ENCODE assay signal across 29 mouse cellular contexts in the genomic region with DNA sequence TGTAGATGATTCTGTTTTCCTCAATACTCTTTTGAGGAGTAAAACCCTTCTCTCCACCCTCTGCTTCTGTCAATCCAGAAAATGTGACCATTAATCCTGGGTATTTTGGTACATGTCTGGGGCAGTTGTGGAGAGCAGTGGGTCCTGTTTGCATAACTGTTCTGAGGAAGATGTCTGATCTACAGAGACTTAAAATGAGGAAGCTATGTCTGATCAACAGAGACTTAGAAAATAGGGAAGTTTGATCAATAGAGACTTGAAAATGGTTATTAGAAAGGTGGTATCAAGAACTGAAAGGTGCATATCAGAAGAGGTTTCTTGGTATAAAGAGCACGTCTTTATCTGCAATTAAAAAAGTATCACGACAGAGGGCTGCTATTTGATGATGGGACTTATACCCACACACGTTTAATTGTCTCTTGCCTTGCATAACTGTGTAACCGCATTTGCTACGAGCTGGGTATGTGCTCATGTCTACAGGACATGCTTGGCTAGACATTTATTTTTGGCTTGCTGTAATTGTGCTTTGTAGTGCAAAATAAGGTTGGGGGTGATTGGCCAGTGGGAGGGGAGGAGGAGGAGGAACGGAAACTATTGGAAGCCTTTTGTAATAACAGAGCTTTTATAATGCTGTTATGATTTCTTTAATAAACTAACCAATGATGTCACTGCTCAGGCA. TPM values are rescaled to one million over a fixed set of nuclear protein-coding genes. Genes with fewer than 3 reads are reported as not detected.
A peak's percentile ranks its signal among the peaks of the same experiment; 100 is the strongest.
DNase-seq lines count a peak whose midpoint lies in the region; ATAC-seq and TF ChIP-seq lines count a peak whose summit lies in the region.
"Had no signal": no experiment of that assay in that cellular context is flagged by ENCODE, and none has a peak within 500 bp of the region (broad histone marks: within the 10 kb centered on the region; RNA-seq: fewer than 3 reads in every experiment).

No protein-coding gene starts in this region.

- H3K27me3 ChIP-seq in lung, postnatal 0 days (replicated peaks; ENCODE audit: insufficient read depth, low read length) = no peaks in the 10 kb centered on the region
- H3K27me3 ChIP-seq in heart, embryonic 11.5 days (ENCODE audit: control insufficient read depth, insufficient read depth, low read length) = no peaks in the 10 kb centered on the region
- no peaks in the 10 kb centered on the region for H3K27me3 ChIP-seq in kidney, embryonic 14.5 days (ENCODE audit: control insufficient read depth, insufficient read depth, low read length)
- H3K27me3 ChIP-seq: forebrain, embryonic 15.5 days; hindbrain, embryonic 12.5 days; midbrain, embryonic 12.5 days; neural tube, embryonic 15.5 days; Patski; stomach, embryonic 15.5 days had no signal

- no peak for TF ChIP-seq EP300 in lung, postnatal 0 days (IDR thresholded peaks at IDR 0.05)

- no peak for TF ChIP-seq CTCF in lung, postnatal 0 days (IDR thresholded peaks at IDR 0.05)
- no peak for TF ChIP-seq CTCF in bone marrow, adult 2 months (IDR thresholded peaks at IDR 0.05; ENCODE audit: control insufficient read depth, insufficient read depth, low read length)

- peak; percentile 14 for DNase-seq in lung, postnatal 36 days
- no peak for DNase-seq in lung, postnatal 0 days (ENCODE audit: low spot score)
- DNase-seq in B cell, adult 2 months = peak; percentile 60 to 62
- no peak for DNase-seq in kidney, postnatal 36 days
- DNase-seq: cerebellum, adult 9-11 months; gastrocnemius, postnatal 25 days; heart, adult 2 months; lung, adult 2 months; lung, postnatal 4 days; thymus, postnatal 36 days had no signal

- no peak overlapping the region for H3K4me2 ChIP-seq in lung, postnatal 0 days (replicated peaks; ENCODE audit: low read depth, low read length)
- no peak overlapping the region for H3K4me2 ChIP-seq in heart, embryonic 11.5 days
- no peak overlapping the region for H3K4me2 ChIP-seq in kidney, embryonic 14.5 days (replicated peaks; ENCODE audit: low read depth, low read length)
- H3K4me2 ChIP-seq: forebrain, embryonic 15.5 days; hindbrain, embryonic 12.5 days; midbrain, embryonic 12.5 days; neural tube, embryonic 15.5 days; stomach, embryonic 15.5 days had no signal

- no peak overlapping the region for H3K9ac ChIP-seq in lung, postnatal 0 days (replicated peaks; ENCODE audit: low read depth)
- H3K9ac ChIP-seq in heart, embryonic 11.5 days (ENCODE audit: low read depth, low read length) = no peak overlapping the region
- no peak overlapping the region for H3K9ac ChIP-seq in kidney, embryonic 14.5 days (ENCODE audit: low read depth, low read length)
- H3K9ac ChIP-seq: forebrain, embryonic 15.5 days; hindbrain, embryonic 12.5 days; midbrain, embryonic 12.5 days; neural tube, embryonic 15.5 days; stomach, embryonic 15.5 days had no signal

- WGBS in lung, postnatal 0 days = 81% methylated on average over 6 of the region's 6 CpGs
- WGBS in bone marrow, adult 2 months = 42% methylated on average over 6 of the region's 6 CpGs
- 90% methylated on average over 6 of the region's 6 CpGs for WGBS in heart, embryonic 11.5 days (ENCODE audit: insufficient replicate concordance)
- WGBS in kidney, embryonic 14.5 days = 86% methylated on average over 6 of the region's 6 CpGs

- no peak overlapping the region for H3K27ac ChIP-seq in lung, postnatal 0 days (ENCODE audit: low read length)
- peak overlapping the region; percentile 58; the same call in 1 of the 2 replicates for H3K27ac ChIP-seq in bone marrow, adult 2 months (ENCODE audit: control insufficient read depth, insufficient read depth, low read depth, low read length, poor library complexity)
- H3K27ac ChIP-seq in heart, embryonic 11.5 days (ENCODE audit: low read depth, low read length) = no peak overlapping the region
- no peak overlapping the region for H3K27ac ChIP-seq in kidney, embryonic 14.5 days (ENCODE audit: low read depth, low read length)
- H3K27ac ChIP-seq: embryonic facial prominence, embryonic 10.5 days; forebrain, embryonic 15.5 days; heart, adult 2 months; hindbrain, embryonic 12.5 days; midbrain, embryonic 12.5 days; neural tube, embryonic 15.5 days; stomach, embryonic 15.5 days had no signal

- H3K4me3 ChIP-seq in lung, postnatal 0 days (ENCODE audit: low read depth, low read length) = no peak overlapping the region
- H3K4me3 ChIP-seq in bone marrow, adult 2 months (replicated peaks; ENCODE audit: control insufficient read depth, low read depth, low read length) = no peak overlapping the region
- no peak overlapping the region for H3K4me3 ChIP-seq in heart, embryonic 11.5 days (ENCODE audit: low read depth, low read length)
- H3K4me3 ChIP-seq in kidney, embryonic 14.5 days (ENCODE audit: low read length) = no peak overlapping the region
- H3K4me3 ChIP-seq: embryonic facial prominence, embryonic 10.5 days; forebrain, embryonic 15.5 days; heart, adult 2 months; hindbrain, embryonic 12.5 days; midbrain, embryonic 12.5 days; neural tube, embryonic 15.5 days; stomach, embryonic 15.5 days had no signal

- no peak for TF ChIP-seq POLR2A in bone marrow, adult 2 months (IDR thresholded peaks at IDR 0.05; ENCODE audit: borderline replicate concordance, control insufficient read depth, low read depth, low read length)

- peaks cover 18% of the 10 kb centered on the region; the same call in 1 of the 2 replicates for H3K36me3 ChIP-seq in lung, postnatal 0 days (ENCODE audit: insufficient read depth, low read length)
- H3K36me3 ChIP-seq in heart, embryonic 11.5 days (ENCODE audit: control insufficient read depth, insufficient read depth, low read length) = peaks cover 27% of the 10 kb centered on the region
- peaks cover 76% of the 10 kb centered on the region for H3K36me3 ChIP-seq in kidney, embryonic 14.5 days (ENCODE audit: control insufficient read depth, insufficient read depth, low read length)

- no peaks in the 10 kb centered on the region for H3K9me3 ChIP-seq in lung, postnatal 0 days (ENCODE audit: low read length)
- H3K9me3 ChIP-seq in heart, embryonic 11.5 days (replicated peaks; ENCODE audit: control insufficient read depth, low read length) = no peaks in the 10 kb centered on the region
- H3K9me3 ChIP-seq in kidney, embryonic 14.5 days (ENCODE audit: control insufficient read depth, low read length) = no peaks in the 10 kb centered on the region
- H3K9me3 ChIP-seq: embryonic facial prominence, embryonic 10.5 days; forebrain, embryonic 15.5 days; hindbrain, embryonic 12.5 days; midbrain, embryonic 12.5 days; neural tube, embryonic 15.5 days; stomach, embryonic 15.5 days had no signal

- ATAC-seq in lung, postnatal 0 days = no peak
- peak; percentile 73 for ATAC-seq in megakaryocyte progenitor cell, adult 5-6 weeks (replicated peaks; ENCODE audit: poor library complexity)
- ATAC-seq in heart, embryonic 11.5 days (replicated peaks; ENCODE audit: insufficient number of reproducible peaks, low FRiP score, low TSS enrichment) = no peak
- ATAC-seq in kidney, embryonic 14.5 days (ENCODE audit: low FRiP score, low TSS enrichment) = no peak
- ATAC-seq: forebrain, embryonic 15.5 days; intestine, postnatal 0 days; Patski had no signal

- H3K4me1 ChIP-seq in lung, postnatal 0 days (ENCODE audit: insufficient read depth, low read depth, low read length) = peaks cover 7% of the 10 kb centered on the region; the same call in 1 of the 2 replicates
- peaks cover 3% of the 10 kb centered on the region for H3K4me1 ChIP-seq in bone marrow, adult 2 months (ENCODE audit: control insufficient read depth, insufficient read depth, low read length)
- no peaks in the 10 kb centered on the region for H3K4me1 ChIP-seq in heart, embryonic 11.5 days (ENCODE audit: control insufficient read depth, insufficient read depth, low read length)
- no peaks in the 10 kb centered on the region; the same call in 1 of the 2 replicates for H3K4me1 ChIP-seq in kidney, embryonic 14.5 days (ENCODE audit: control insufficient read depth, insufficient read depth, low read length)

RNA-seq across cellular contexts. Expression of a gene that starts 5.7 kb away (rescaled TPM):
- polyA plus RNA-seq in lung, postnatal 0 days (2015; fragmentation: Nextera tagmentation; extraction: Ambion mirVana) = 99.9 and 100 TPM in 2 replicates
- 44.0 and 60.7 TPM in 2 replicates for polyA plus RNA-seq in bone marrow, adult 2 months (2011; ENCODE audit: insufficient read depth, insufficient read length, low replicate concordance, missing spikeins)
- total RNA-seq in megakaryocyte progenitor cell, adult 5-6 weeks (2015) = 61.6 and 63.2 TPM in 2 replicates
- 177 and 178 TPM in 2 replicates for total RNA-seq in megakaryocyte progenitor cell, adult 5-6 weeks (2017)
- polyA plus RNA-seq in heart, embryonic 11.5 days (2014; fragmentation: Nextera tagmentation; extraction: Ambion mirVana) = 113 and 127 TPM in 2 replicates
- polyA plus RNA-seq in kidney, embryonic 14.5 days (2014; fragmentation: Nextera tagmentation; extraction: Ambion mirVana) = 167 and 171 TPM in 2 replicates

RNA-seq across cellular contexts. Expression of a gene that starts 24.4 kb away (rescaled TPM):
- 0.06 and 0.27 TPM in 2 replicates for polyA plus RNA-seq in lung, postnatal 0 days (2015; fragmentation: Nextera tagmentation; extraction: Ambion mirVana)
- polyA plus RNA-seq in bone marrow, adult 2 months (2011; ENCODE audit: insufficient read depth, insufficient read length, low replicate concordance, missing spikeins) = 1.3 TPM in 1 of 2 replicates, not detected in the other
- 0.12 TPM in 1 of 2 replicates, not detected in the other for total RNA-seq in megakaryocyte progenitor cell, adult 5-6 weeks (2015)
- not detected in 2 replicates for total RNA-seq in megakaryocyte progenitor cell, adult 5-6 weeks (2017)
- polyA plus RNA-seq in heart, embryonic 11.5 days (2014; fragmentation: Nextera tagmentation; extraction: Ambion mirVana) = not detected in 2 replicates
- polyA plus RNA-seq in kidney, embryonic 14.5 days (2014; fragmentation: Nextera tagmentation; extraction: Ambion mirVana) = 1.3 and 1.5 TPM in 2 replicates
- total RNA-seq: adrenal gland, adult 18-20 months; gastrocnemius, postnatal 25 days; heart, adult 2 months; heart, postnatal 25 days; liver, adult 2 months had no signal
- polyA plus RNA-seq: heart, adult 2 months; heart, embryonic 14.5 days; large intestine, adult 2 months had no signal

RNA-seq across cellular contexts. Expression of a gene that starts 35.0 kb away (rescaled TPM):
- 6.5 and 6.7 TPM in 2 replicates for polyA plus RNA-seq in lung, postnatal 0 days (2015; fragmentation: Nextera tagmentation; extraction: Ambion mirVana)
- 7.2 and 11.7 TPM in 2 replicates for polyA plus RNA-seq in bone marrow, adult 2 months (2011; ENCODE audit: insufficient read depth, insufficient read length, low replicate concordance, missing spikeins)
- total RNA-seq in megakaryocyte progenitor cell, adult 5-6 weeks (2015) = 24.7 and 27.4 TPM in 2 replicates
- total RNA-seq in megakaryocyte progenitor cell, adult 5-6 weeks (2017) = 25.4 and 29.0 TPM in 2 replicates
- 17.1 and 17.2 TPM in 2 replicates for polyA plus RNA-seq in heart, embryonic 11.5 days (2014; fragmentation: Nextera tagmentation; extraction: Ambion mirVana)
- 15.7 and 29.0 TPM in 2 replicates for polyA plus RNA-seq in kidney, embryonic 14.5 days (2014; fragmentation: Nextera tagmentation; extraction: Ambion mirVana)

RNA-seq across cellular contexts. Expression of a gene that starts 59.8 kb away (rescaled TPM):
- polyA plus RNA-seq in lung, postnatal 0 days (2015; fragmentation: Nextera tagmentation; extraction: Ambion mirVana) = 0.14 and 0.15 TPM in 2 replicates
- 0.75 TPM in 1 of 2 replicates, not detected in the other for polyA plus RNA-seq in bone marrow, adult 2 months (2011; ENCODE audit: insufficient read depth, insufficient read length, low replicate concordance, missing spikeins)
- total RNA-seq in megakaryocyte progenitor cell, adult 5-6 weeks (2015) = 3.5 and 4.0 TPM in 2 replicates
- 1.2 and 2.1 TPM in 2 replicates for total RNA-seq in megakaryocyte progenitor cell, adult 5-6 weeks (2017)
- polyA plus RNA-seq in heart, embryonic 11.5 days (2014; fragmentation: Nextera tagmentation; extraction: Ambion mirVana) = not detected in 2 replicates
- 0.14 and 0.30 TPM in 2 replicates for polyA plus RNA-seq in kidney, embryonic 14.5 days (2014; fragmentation: Nextera tagmentation; extraction: Ambion mirVana)
- total RNA-seq: gastrocnemius, postnatal 25 days; heart, adult 2 months; heart, postnatal 25 days; layer of hippocampus, postnatal 14 days; liver, adult 2 months had no signal
- polyA plus RNA-seq: embryonic facial prominence, embryonic 10.5 days; forebrain, embryonic 15.5 days; heart, adult 2 months; heart, embryonic 14.5 days; hindbrain, embryonic 12.5 days; intestine, postnatal 0 days; large intestine, adult 2 months; liver, adult 2 months; midbrain, embryonic 12.5 days; small intestine, adult 2 months had no signal

Comparison
In these comparisons a context has a peak if more than half of its experiments do, and no peak if none do; other contexts are left out.
1. DNase-seq: peak in lung, postnatal 36 days (single experiment) and B cell, adult 2 months (2 of 2); none in lung, postnatal 0 days (single experiment) and kidney, postnatal 36 days (0 of 2).